Mouse (Mus musculus) CH12.LX (cell line): Measurements from ENCODE around the gene Syk. TPM values are rescaled to one million over a fixed set of nuclear protein-coding genes. Genes with fewer than 3 reads are reported as not detected.

Experiments
- DNase-seq: peaks from one replicate; pipeline ENCODE4 v3.0.0-alpha.2; 2013; ENCODE audit errors: extremely low read depth
- H3K27ac ChIP-seq: 2 replicates; pipeline ENCODE4 v1.5.1; 2012; ENCODE audit warnings: low read depth, mild to moderate bottlenecking, control low read depth, moderate library complexity; ENCODE audit not compliant: insufficient read depth
- H3K27me3 ChIP-seq: replicated peaks from 2 replicates; pipeline ENCODE3; 2012; ENCODE audit warnings: inconsistent platforms
- H3K36me3 ChIP-seq, 2 experiments: replicated peaks in 1 of 2; 2 replicates each; pipeline versions ENCODE3 to v1.6.1; 2012; ENCODE audit warnings: inconsistent platforms in 1 of 2, low read length in 1 of 2, mild to moderate bottlenecking in 1 of 2, mixed read lengths in 1 of 2, moderate library complexity in 1 of 2; ENCODE audit not compliant: control insufficient read depth in 1 of 2, insufficient read depth in 1 of 2
- H3K4me1 ChIP-seq, 2 experiments: 2 replicates each; pipeline ENCODE4 v1.6.1; 2012; ENCODE audit warnings: inconsistent platforms in 1 of 2, moderate library complexity in 1 of 2; ENCODE audit not compliant: insufficient read depth in 2 of 2, control insufficient read depth in 1 of 2
- H3K4me2 ChIP-seq: 2 replicates; pipeline ENCODE4 v1.6.1; 2012; ENCODE audit warnings: low read depth, mild to moderate bottlenecking, control low read depth; ENCODE audit not compliant: poor library complexity, insufficient read depth, severe bottlenecking
- H3K4me3 ChIP-seq, 3 experiments: fragments of 150-350 bp in 1 of 3; sonication (generic) in 1 of 3; replicated peaks in 1 of 3; 2 replicates each; pipeline versions ENCODE3 to v1.5.1; 2011 to 2012; ENCODE audit warnings: low read depth in 2 of 3, low read length in 2 of 3, mild to moderate bottlenecking in 2 of 3, moderate library complexity in 2 of 3, control low read depth in 1 of 3, improper control_type of control experiment in 1 of 3, inconsistent platforms in 1 of 3, mixed read lengths in 1 of 3; ENCODE audit not compliant: poor library complexity in 1 of 3
- H3K79me2 ChIP-seq: replicated peaks from 2 replicates; pipeline ENCODE4 v1.6.1; 2012; ENCODE audit warnings: mild to moderate bottlenecking, moderate library complexity; ENCODE audit not compliant: control insufficient read depth, poor library complexity, insufficient read depth, severe bottlenecking; ENCODE audit errors: extremely low read depth
- H3K9ac ChIP-seq: 2 replicates; pipeline ENCODE4 v1.6.1; 2012; ENCODE audit warnings: low read depth, mild to moderate bottlenecking, control low read depth, moderate library complexity; ENCODE audit not compliant: insufficient read depth
- H3K9me3 ChIP-seq: replicated peaks from 2 replicates; pipeline ENCODE3; 2012; ENCODE audit warnings: low read length, inconsistent platforms, mixed read lengths
- CHD2 ChIP-seq: IDR thresholded peaks from 2 replicates; pipeline ENCODE4 v1.6.1; 2011; ENCODE audit warnings: low read length, improper control_type of control experiment
- CTCF ChIP-seq, 2 experiments: IDR thresholded peaks in 1 of 2; conservative IDR thresholded peaks in 1 of 2; 2 replicates each; pipeline ENCODE4 v1.5.1; 2011 to 2012; ENCODE audit warnings: low read depth in 2 of 2, low read length in 2 of 2, improper control_type of control experiment in 1 of 2, inconsistent platforms in 1 of 2, mild to moderate bottlenecking in 1 of 2, moderate library complexity in 1 of 2
- E2F4 ChIP-seq: IDR thresholded peaks from 2 replicates; pipeline ENCODE4 v1.6.1; 2011; ENCODE audit warnings: low read depth, low read length, improper control_type of control experiment; ENCODE audit not compliant: insufficient replicate concordance
- EP300 ChIP-seq: IDR thresholded peaks from 2 replicates; pipeline ENCODE4 v1.6.1; 2011; ENCODE audit warnings: low read length, improper control_type of control experiment
- ETS1 ChIP-seq: conservative IDR thresholded peaks from 2 replicates; pipeline ENCODE4 v1.6.1; 2012; ENCODE audit warnings: low read depth, mild to moderate bottlenecking, inconsistent platforms, low read length, improper control_type of control experiment, moderate library complexity
- MAFK ChIP-seq: IDR thresholded peaks from 2 replicates; pipeline ENCODE4 v1.6.1; 2011; ENCODE audit warnings: low read length, improper control_type of control experiment; ENCODE audit not compliant: insufficient replicate concordance
- MAX ChIP-seq: IDR thresholded peaks from 2 replicates; pipeline ENCODE4 v1.6.1; 2011; ENCODE audit warnings: low read length, improper control_type of control experiment
- MAZ ChIP-seq: IDR thresholded peaks from 2 replicates; pipeline ENCODE4 v1.6.1; 2012; ENCODE audit warnings: low read depth, mild to moderate bottlenecking, inconsistent platforms, low read length, improper control_type of control experiment, moderate library complexity
- NELFE ChIP-seq: IDR thresholded peaks from 2 replicates; pipeline ENCODE4 v1.6.1; 2011; ENCODE audit warnings: low read depth, low read length, improper control_type of control experiment
- NRF1 ChIP-seq: IDR thresholded peaks from 2 replicates; pipeline ENCODE4 v1.6.1; 2014; ENCODE audit warnings: low read depth, mild to moderate bottlenecking, inconsistent platforms, low read length, improper control_type of control experiment, moderate library complexity
- PAX5 ChIP-seq: IDR thresholded peaks from 2 replicates; pipeline ENCODE4 v1.6.1; 2012; ENCODE audit warnings: low read length, inconsistent platforms, mixed read lengths
- POLR2A ChIP-seq: IDR thresholded peaks from 2 replicates; pipeline ENCODE4 v1.6.1; 2011; ENCODE audit warnings: low read depth, mild to moderate bottlenecking, improper control_type of control experiment, low read length
- POLR2AphosphoS2 ChIP-seq: IDR thresholded peaks from 2 replicates; pipeline ENCODE4 v1.6.1; 2011; ENCODE audit warnings: low read depth, low read length, improper control_type of control experiment
- RAD21 ChIP-seq: IDR thresholded peaks from 2 replicates; pipeline ENCODE4 v1.6.1; 2011; ENCODE audit warnings: low read depth, mild to moderate bottlenecking, low read length, improper control_type of control experiment, moderate library complexity
- TCF12 ChIP-seq: IDR thresholded peaks from 2 replicates; pipeline ENCODE4 v1.6.1; 2014; ENCODE audit warnings: low read depth, mild to moderate bottlenecking, inconsistent platforms, low read length, improper control_type of control experiment
- UBTF ChIP-seq: IDR thresholded peaks from 2 replicates; pipeline ENCODE4 v1.6.1; 2012; ENCODE audit warnings: low read depth, mild to moderate bottlenecking, inconsistent platforms, low read length, improper control_type of control experiment, moderate library complexity
- USF1 ChIP-seq: IDR thresholded peaks from 2 replicates; pipeline ENCODE4 v1.6.1; 2014; ENCODE audit warnings: low read depth, mild to moderate bottlenecking, inconsistent platforms, low read length, improper control_type of control experiment
- USF2 ChIP-seq: conservative IDR thresholded peaks from 2 replicates; pipeline ENCODE4 v1.6.1; 2011; ENCODE audit warnings: low read depth, low read length, improper control_type of control experiment
- dilution Hi-C: fragments of 300-500 bp; cut with MboI; formaldehyde crosslinking; loops from 2 replicates; pipeline ENCODE4 v1.14.3; 2020; ENCODE audit warnings: low sequenced_read_pairs; ENCODE audit not compliant: extremely low pct_unique_long_range_greater_than_20kb, extremely low pct_ligation_motif_present
- in situ Hi-C: fragments of 300-500 bp; cut with MboI; formaldehyde crosslinking; loops from 3 replicates; pipeline ENCODE4 v1.14.3; 2019; ENCODE audit warnings: low sequenced_read_pairs, low pct_ligation_motif_present, low pct_unique_long_range_greater_than_20kb, mixed read lengths
- polyA plus RNA-seq: library from polyadenylated mRNA; unstranded; fragments of >175 nt; gene quantifications from 2 replicates; pipeline ENCODE4 v1.2.1, GENCODE M21; 2012; ENCODE audit warnings: low read depth; ENCODE audit not compliant: insufficient read length
- total RNA-seq, 2 experiments: library from RNA; depleted of rRNA; stranded (reverse); fragments of 300-350 nt in 1 of 2; fragments of >200 nt in 1 of 2; gene quantifications; 2 replicates each; pipeline ENCODE4 v1.2.3; 2012 to 2014

The Syk gene
- total and polyA plus RNA-seq, 3 experiments: 117 to 185 (median 163) TPM

DNA sequence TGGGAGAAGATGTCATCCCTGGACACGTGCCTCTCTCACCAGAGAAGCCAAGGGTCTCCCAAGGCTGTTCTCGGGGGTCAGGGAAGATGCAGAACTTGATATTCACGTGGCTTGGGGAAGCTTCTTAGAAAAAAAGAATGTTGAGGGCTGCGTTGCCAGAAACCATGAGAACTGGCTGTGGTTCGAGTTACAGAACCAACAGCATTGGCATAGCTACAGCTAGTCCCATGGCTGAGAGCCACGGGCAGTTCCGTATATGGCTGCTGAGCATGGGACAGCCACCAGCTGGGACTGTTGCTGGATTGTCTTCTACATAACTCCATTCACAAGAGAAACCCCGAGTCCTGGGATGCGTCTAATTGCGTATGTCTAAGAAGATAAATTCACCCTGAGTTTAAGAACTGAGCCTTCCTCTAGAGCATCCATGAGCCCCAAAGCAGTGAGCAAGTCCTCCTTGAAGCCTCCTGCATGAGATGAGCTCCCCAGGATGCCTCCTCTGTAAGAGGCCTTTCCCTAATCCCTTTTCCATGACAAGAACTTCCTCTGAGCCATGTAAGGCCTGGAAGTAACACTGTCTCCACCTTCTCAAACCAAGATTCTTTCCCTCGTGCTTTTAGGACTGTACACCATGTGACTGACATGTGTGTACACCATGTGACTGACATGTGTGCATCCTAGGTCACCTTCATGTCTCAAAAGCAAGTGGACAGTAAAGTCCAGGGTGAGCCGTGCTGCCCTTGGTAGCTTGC is 71.3 kb downstream of the Syk start:
- H3K4me2 ChIP-seq: no peak overlapping the region
- DNase-seq: no peak
- H3K36me3 ChIP-seq: peaks cover 5 to 8% of the 10 kb centered on the region in 2 experiments
- peaks cover 3% of the 10 kb centered on the region for H3K9me3 ChIP-seq
- TF ChIP-seq MAX (0 out of 2 replicates have a peak, but pooled peaks have one; percentile 24), CHD2 (no peak)
- peaks cover 25 to 30% of the 10 kb centered on the region in 2 experiments for H3K4me1 ChIP-seq
- in situ Hi-C loops: no loop called here
- H3K27ac ChIP-seq: no peak overlapping the region
- no peaks in the 10 kb centered on the region for H3K79me2 ChIP-seq
- H3K9ac ChIP-seq: no peak overlapping the region
- dilution Hi-C loops: no loop called here
- H3K4me3 ChIP-seq: no peak overlapping the region
- no peaks in the 10 kb centered on the region for H3K27me3 ChIP-seq

GRCm38 (mm10) chr13:52654830-52655308 is 71.9 kb downstream of the Syk start:
- no peak for DNase-seq
- Histone ChIP-seq H3K9me3 (peaks cover 3% of the 10 kb centered on the region), H3K79me2 (no peaks in the 10 kb centered on the region), H3K9ac (no peak overlapping the region), H3K27me3 (peaks cover 2% of the 10 kb centered on the region), H3K36me3 (peaks cover under 1 to 2% of the 10 kb centered on the region in 2 experiments), H3K4me2 (no peak overlapping the region), H3K4me1 (peaks cover 24 to 30% of the 10 kb centered on the region in 2 experiments), H3K4me3 (no peak overlapping the region), H3K27ac (no peak overlapping the region)
- dilution Hi-C loops: no loop called here
- in situ Hi-C loops: no loop called here
- TF ChIP-seq CTCF (conservative IDR thresholded peaks at IDR 0.05 in 1 of 2, IDR thresholded peaks at IDR 0.05 in 1 of 2; ENCODE audit: low read depth in 2 of 2, low read length in 2 of 2) (no peak), ETS1 (no peak), UBTF (no peak), EP300 (no peak), MAFK (no peak), PAX5 (no peak), TCF12 (no peak), RAD21 (no peak), NRF1 (no peak), NELFE (no peak)

- H3K9ac ChIP-seq: no peak overlapping the region
- TF ChIP-seq UBTF (no peak), NELFE (no peak), POLR2AphosphoS2 (no peak), E2F4 (no peak), POLR2A (no peak), NRF1 (no peak), USF2 (no peak), USF1 (no peak), MAZ (no peak), PAX5 (no peak)
- peak overlapping the region; percentile 18 for H3K4me2 ChIP-seq
- no peaks in the 10 kb centered on the region for H3K79me2 ChIP-seq
- H3K27ac ChIP-seq: peak overlapping the region; percentile 45
- no peak overlapping the region for H3K4me3 ChIP-seq
- peaks cover under 1% of the 10 kb centered on the region for H3K9me3 ChIP-seq
- in situ Hi-C loops: no loop called here
- peaks cover 7% of the 10 kb centered on the region for H3K27me3 ChIP-seq
- H3K36me3 ChIP-seq: no peaks in the 10 kb centered on the region
- H3K4me1 ChIP-seq: peaks cover 22 to 30% of the 10 kb centered on the region in 2 experiments
- dilution Hi-C loops: no loop called here
- DNase-seq: no peak
Measured at GRCm38 (mm10) chr13:52657966-52658365, 75.0 kb downstream of the Syk start.
